Mouse (Mus musculus) lung, adult 2 months (tissue): Measurements from ENCODE around the gene Neu1. TPM values are rescaled to one million over a fixed set of nuclear protein-coding genes. Genes with fewer than 3 reads are reported as not detected.
A peak's percentile ranks its signal among the peaks of the same experiment; 100 is the strongest.
"Not testable (repeated sequence)": the region's sequence is repeated elsewhere in the genome, so short reads cannot be mapped to it uniquely, and the experiment has no call there.

ENCODE experiments used
- DNase-seq: peaks from one replicate; pipeline ENCODE4 v3.0.0; 2022
- H3K4me1 ChIP-seq: fragments of 200-500 bp; 2 replicates; pipeline ENCODE4 v1.6.1; 2011; ENCODE audit warnings: low read length; ENCODE audit not compliant: control insufficient read depth, insufficient read depth
- H3K4me3 ChIP-seq: fragments of 200-500 bp; replicated peaks from 2 replicates; pipeline ENCODE3; 2011; ENCODE audit warnings: low read depth, mild to moderate bottlenecking, control low read depth, low read length; ENCODE audit errors: extremely low read depth
- CTCF ChIP-seq: fragments of 200-500 bp; IDR thresholded peaks from 2 replicates; pipeline ENCODE4 v1.5.1; 2011; ENCODE audit warnings: mild to moderate bottlenecking, low read length, control low read depth; ENCODE audit not compliant: insufficient read depth
- POLR2A ChIP-seq: fragments of 200-500 bp; IDR thresholded peaks from 2 replicates; pipeline ENCODE4 v1.6.1; 2011; ENCODE audit warnings: low read depth, mild to moderate bottlenecking, control low read depth, low read length, borderline replicate concordance; ENCODE audit errors: extremely low read depth
- WGBS: fragments of 180-500 bp; shearing (Covaris S2); methylation state at CpG from one replicate; pipeline ENCODE4 v1.1.7; 2018; 5-methylcytosine and 5-hydroxymethylcytosine counted together
- polyA plus RNA-seq: library from polyadenylated mRNA; depleted of rRNA; stranded (reverse); fragments of >200 nt; gene quantifications from 2 replicates; pipeline ENCODE4 v1.2.3, GENCODE M21; 2012

The Neu1 gene
- polyA plus RNA-seq, 1 experiment = 46.6 TPM

GRCm38 (mm10) chr17:34943128-34943815 lies 12.2 kb downstream of the Neu1 start:
- TF ChIP-seq POLR2A = no peak
- TF ChIP-seq CTCF = no peak
- 82% methylated on average over 4 of the region's 4 CpGs for WGBS

GRCm38 (mm10) chr17:34944362-34944761 lies 13.3 kb downstream of the Neu1 start:
- Histone ChIP-seq H3K4me1 (no peaks in the 10 kb centered on the region), H3K4me3 (no peak overlapping the region)
- no peak for TF ChIP-seq CTCF
- TF ChIP-seq POLR2A = no peak
- DNase-seq = no peak

More at GRCm38 (mm10) chr17:34943128-34943815, 12.2 kb downstream of the Neu1 start:
- Histone ChIP-seq H3K4me3 (no peak overlapping the region), H3K4me1 (no peaks in the 10 kb centered on the region)
- DNase-seq = no peak

- no peak for TF ChIP-seq POLR2A
- TF ChIP-seq CTCF = no peak
- WGBS = 91% methylated on average over 5 of the region's 5 CpGs
- no peak overlapping the region for H3K4me3 ChIP-seq
- DNase-seq = no peak
- H3K4me1 ChIP-seq = no peaks in the 10 kb centered on the region
Observed at GRCm38 (mm10) chr17:34946486-34947140, 15.6 kb downstream of the Neu1 start.

GRCm38 (mm10) chr17:34947606-34948005 lies 16.6 kb downstream of the Neu1 start:
- TF ChIP-seq CTCF = peak; percentile 52
- no peak for TF ChIP-seq POLR2A
- WGBS = 16% methylated on average over 8 of the region's 8 CpGs
- Histone ChIP-seq H3K4me1 (no peaks in the 10 kb centered on the region), H3K4me3 (no peak overlapping the region)
- DNase-seq = no peak

- WGBS = 57% methylated on average over 9 of the region's 9 CpGs
- not testable (repeated sequence) for DNase-seq, H3K4me3 ChIP-seq, H3K4me1 ChIP-seq
Observed at GRCm38 (mm10) chr17:34948721-34949552, 17.9 kb downstream of the Neu1 start.

- Histone ChIP-seq H3K4me3 (no peak overlapping the region), H3K4me1 (no peaks in the 10 kb centered on the region)
- TF ChIP-seq CTCF (no peak), POLR2A (no peak)
- WGBS = 56% methylated on average over 4 of the region's 4 CpGs
- DNase-seq = no peak
Observed at GRCm38 (mm10) chr17:34949553-34949969, 18.5 kb downstream of the Neu1 start.

- DNase-seq = no peak
- H3K4me3 ChIP-seq = no peak overlapping the region
- no peaks in the 10 kb centered on the region for H3K4me1 ChIP-seq
- TF ChIP-seq CTCF (no peak), POLR2A (no peak)
- WGBS = 43% methylated on average over 10 of the region's 10 CpGs
Observed at GRCm38 (mm10) chr17:34950514-34951455, 19.7 kb downstream of the Neu1 start.

GRCm38 (mm10) chr17:34951636-34952377 lies 20.8 kb downstream of the Neu1 start:
- WGBS = under 1% methylated on average over 29 of the region's 29 CpGs
- no peak for TF ChIP-seq CTCF
- no peak for TF ChIP-seq POLR2A
- DNase-seq = no peak
- Histone ChIP-seq H3K4me1 (no peaks in the 10 kb centered on the region), H3K4me3 (peak overlapping the region; percentile 99)
